Mouse (Mus musculus): ENCODE data around the gene Serpina9. TPM values are rescaled to one million over a fixed set of nuclear protein-coding genes. Genes with fewer than 3 reads are reported as not detected.
"Not testable (repeated sequence)": the region's sequence is repeated elsewhere in the genome, so short reads cannot be mapped to it uniquely, and the experiment has no call there.

The Serpina9 gene
- polyA plus RNA-seq, 1 experiment from 2014 or later: 0.95 TPM

DNA sequence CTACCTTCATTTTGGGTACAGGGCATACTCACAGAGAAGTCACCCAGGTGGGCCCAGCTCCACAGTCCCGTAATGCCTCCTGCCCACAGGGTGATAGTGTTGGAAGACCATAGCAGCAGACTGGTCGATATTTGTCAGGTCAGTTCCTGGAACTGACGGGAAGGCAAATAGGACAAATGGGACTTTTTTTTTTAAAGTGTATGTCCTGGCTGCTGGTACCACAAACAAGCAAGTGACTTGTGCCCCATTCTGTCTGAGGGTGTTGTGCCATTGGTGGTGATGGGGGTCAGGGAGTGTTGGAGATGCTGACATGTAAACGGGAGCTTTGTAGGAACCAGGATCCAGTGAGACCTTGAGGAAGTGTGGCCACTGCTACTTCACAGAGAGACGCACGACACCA, 23.7 kb downstream of the Serpina9 start, which contains the start of gene Serpina11:
TSS of gene Serpina11 (minus strand) at position 101 of the 400 bp plus-strand sequence.
- DNase-seq (ENCODE audit: low spot score): no peak

DNA sequence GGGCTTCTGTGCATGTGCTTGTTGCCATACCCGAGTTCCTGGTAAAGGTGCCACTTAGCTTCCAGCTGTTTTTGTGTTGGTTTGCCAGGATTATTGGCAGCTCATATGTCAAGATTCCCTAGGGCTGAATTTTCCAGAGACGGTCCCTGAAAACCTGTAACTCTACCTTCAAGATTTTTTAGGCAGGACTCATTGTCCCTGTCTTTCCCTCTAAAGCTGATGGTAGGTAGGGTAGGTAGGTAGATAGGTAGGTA, 24.1 kb downstream of the Serpina9 start:
- DNase-seq (ENCODE audit: low spot score): no peak

DNA sequence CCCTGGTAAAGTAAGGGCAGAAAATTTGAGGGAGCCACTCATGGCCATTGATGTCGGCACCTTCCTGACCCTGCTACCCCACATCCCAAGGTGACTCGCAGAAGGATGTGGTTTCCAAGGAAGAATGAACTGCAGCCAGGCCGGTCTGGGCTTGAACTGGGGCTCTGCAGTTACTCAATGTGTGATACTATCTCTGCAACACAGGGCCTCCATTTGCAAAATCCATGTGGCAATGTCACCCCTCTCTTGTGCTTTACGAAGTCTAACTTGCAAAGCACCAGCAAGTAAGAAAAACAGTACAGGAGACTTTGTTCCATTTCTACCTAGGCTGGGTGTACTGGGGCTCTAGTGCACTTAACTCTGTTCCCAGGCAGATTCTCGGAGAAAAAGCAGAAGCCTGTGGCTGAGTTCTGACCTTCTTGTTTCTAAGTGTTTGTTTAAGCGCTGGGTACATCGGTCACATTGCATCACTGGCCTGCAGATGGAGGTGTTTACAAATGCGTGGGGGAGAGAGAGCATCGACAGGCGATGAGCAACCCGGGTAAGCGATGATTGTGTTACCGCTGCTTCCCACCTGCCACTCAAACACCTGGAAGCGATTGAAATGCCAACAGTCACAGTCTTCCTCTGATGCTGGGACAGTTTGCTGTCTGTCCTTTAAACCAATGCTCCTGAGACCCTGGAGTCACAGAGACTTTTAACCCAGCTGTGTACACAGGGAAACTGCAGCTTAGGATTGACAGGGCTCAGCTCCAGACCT, 24.6 kb downstream of the Serpina9 start:
- DNase-seq (ENCODE audit: low spot score): no peak

DNA sequence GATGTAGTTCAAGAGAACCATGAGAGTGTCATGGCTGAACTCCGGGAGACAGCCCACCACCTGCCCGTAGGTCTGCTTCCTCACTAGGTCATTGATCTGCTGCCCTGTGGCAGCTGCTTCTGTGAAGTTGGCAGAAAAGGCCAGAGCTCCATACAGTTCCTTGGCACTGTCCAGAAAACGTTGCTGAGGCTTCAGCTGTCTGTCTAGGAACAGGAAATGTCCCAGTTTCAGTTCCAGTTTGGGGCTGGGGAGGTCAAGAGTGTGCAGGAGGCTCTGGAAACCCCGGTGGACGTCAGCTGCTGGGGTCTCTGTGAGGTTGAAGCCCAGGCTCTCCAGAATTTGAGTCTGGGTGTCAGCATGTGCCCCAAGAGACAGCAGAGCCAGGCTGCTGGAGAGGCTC, 27.7 kb downstream of the Serpina9 start:
- DNase-seq (ENCODE audit: low spot score): no peak

GRCm38 (mm10) chr12:103984935-103985334, 28.6 kb downstream of the Serpina9 start:
- no peak for DNase-seq (ENCODE audit: low spot score)

DNA sequence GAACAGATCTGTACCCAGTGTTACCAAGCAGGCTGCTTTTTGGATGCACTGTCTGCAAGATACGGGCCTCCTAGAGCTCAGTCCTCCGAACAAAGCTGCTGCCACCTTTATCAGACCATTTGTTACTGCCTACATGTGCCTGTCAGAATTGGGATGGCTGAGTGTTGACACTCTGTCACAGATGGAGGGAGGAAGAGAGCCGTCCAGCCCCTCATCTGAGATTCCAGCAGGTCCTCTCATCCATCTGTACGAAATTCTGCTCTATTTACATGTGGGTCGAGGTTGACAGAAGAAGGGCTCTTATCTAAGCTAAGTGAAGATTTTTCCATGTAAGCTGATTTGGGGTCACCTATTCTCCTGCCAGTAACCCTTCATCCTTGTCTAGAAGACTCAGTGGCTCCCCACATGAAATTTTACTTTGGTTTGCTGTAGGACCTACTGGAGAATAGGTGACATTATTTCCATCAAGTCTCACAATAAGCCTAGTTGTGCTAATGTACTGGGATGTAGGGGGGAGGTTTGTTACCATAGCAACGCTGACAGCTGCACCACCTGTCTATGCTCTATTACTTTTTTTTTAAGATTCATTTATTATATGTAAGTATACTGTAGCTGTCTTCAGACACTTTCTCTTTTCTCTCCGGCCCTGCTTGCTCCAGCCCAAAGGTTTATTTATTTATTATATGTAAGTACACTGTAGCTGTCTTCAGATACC, 31.8 kb downstream of the Serpina9 start:
- no peak for DNase-seq (ENCODE audit: low spot score)

GRCm38 (mm10) chr12:103978294-103978693, 35.3 kb downstream of the Serpina9 start:
- no peak for DNase-seq (ENCODE audit: low spot score)

GRCm38 (mm10) chr12:103977846-103978245, 35.7 kb downstream of the Serpina9 start:
- no peak for DNase-seq (ENCODE audit: low spot score)

DNA sequence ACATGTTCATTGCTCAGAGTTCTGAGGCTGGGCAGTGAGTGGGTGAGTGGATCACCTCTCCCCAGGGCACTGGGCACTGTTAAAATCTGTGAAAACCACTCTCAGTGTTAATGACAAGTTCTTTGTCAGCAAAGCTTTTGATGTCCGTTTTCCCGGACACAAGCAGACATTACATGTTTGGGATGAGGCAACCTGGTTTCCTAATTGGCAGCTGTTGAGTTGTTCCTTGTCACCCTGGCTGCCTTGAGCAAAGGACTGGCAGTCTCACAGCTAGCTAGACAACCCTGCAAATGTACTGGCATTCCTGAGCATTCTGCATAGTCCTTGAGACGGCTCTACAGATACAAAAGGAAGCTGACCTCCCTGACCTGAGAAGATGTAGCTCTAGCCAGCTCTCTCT, 36.5 kb downstream of the Serpina9 start:
- no peak for DNase-seq (ENCODE audit: low spot score)

- no peak for DNase-seq (ENCODE audit: low spot score)
Measured at GRCm38 (mm10) chr12:103971080-103971479, 42.5 kb downstream of the Serpina9 start.

DNA sequence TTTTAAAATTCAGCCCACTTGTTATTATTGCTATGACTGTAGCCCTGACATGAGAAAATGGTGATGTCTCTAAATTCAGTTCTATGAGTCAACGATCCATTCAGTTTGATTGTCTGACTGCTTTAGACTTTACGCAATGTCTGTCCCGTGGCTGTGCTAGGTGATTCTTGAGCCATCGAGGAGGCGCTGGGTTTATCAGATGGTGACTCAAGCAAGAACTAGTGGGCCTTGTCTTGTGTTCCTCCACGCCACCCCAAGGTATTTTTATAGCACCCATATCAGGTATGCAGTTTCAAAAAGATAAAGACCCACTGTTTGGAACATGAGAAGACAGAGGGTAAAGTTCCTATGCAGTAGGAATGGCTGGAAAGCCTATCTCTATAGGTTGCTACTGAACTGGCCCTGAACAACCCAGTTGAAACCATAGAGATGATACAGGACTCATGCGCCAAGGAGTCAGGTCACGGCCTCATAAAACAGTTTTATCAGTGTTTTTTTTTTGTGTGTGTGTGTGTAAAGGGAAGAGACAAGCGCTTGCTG, 43.9 kb downstream of the Serpina9 start:
- DNase-seq (ENCODE audit: low spot score): no peak

GRCm38 (mm10) chr12:103966761-103967160, 46.8 kb downstream of the Serpina9 start:
- DNase-seq (ENCODE audit: low spot score): no peak

DNA sequence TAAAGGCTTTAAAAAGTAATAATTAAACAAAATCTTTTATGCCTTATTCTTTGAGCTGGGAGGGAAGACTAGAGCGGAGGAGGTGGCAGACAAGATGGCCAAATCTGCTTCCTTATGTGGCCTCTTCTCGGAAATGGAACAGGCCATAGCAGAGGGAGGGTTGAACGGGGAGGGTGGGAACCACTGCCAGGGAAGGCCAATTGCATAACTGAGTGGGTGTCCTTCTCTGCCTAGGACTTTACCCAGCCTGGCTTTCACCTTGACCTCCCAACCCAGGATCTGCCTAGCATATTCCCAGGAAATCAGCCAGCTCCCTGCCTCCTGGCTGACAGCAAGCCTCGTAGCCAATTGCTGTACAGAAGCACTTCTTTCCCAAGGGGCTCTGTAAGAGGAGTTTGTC, 50.3 kb downstream of the Serpina9 start:
- no peak for DNase-seq (ENCODE audit: low spot score)

GRCm38 (mm10) chr12:103962860-103963259, 50.7 kb downstream of the Serpina9 start:
- DNase-seq (ENCODE audit: low spot score): no peak

GRCm38 (mm10) chr12:103962337-103962736, 51.2 kb downstream of the Serpina9 start:
- no peak for DNase-seq (ENCODE audit: low spot score)

GRCm38 (mm10) chr12:103961716-103962115, 51.8 kb downstream of the Serpina9 start:
- DNase-seq (ENCODE audit: low spot score): no peak

DNA sequence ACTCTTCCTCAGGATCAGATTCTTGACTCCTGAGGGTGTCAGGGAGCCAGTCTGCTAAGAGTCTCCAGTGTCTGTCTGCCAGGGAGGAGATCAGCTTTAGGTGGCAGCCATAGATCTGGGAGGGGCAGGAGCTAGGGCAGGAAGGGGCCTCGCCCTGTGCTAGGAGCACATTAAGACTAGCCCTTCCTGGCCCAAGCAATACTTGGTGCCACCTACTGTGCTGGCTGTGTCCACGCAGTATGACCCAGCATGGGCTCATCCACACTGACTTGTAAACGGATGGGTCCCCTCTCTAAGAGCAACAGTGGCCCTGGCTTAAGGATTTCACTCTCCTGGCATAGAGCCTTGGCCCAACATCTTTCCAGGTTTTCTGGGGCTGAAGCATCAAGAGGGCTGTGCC, 54.8 kb downstream of the Serpina9 start, which contains the start of gene Serpina1e:
TSS of gene Serpina1e (minus strand) at position 178 of the 400 bp plus-strand sequence.
- DNase-seq (ENCODE audit: low spot score): no peak

GRCm38 (mm10) chr12:103956555-103956954, 57.0 kb downstream of the Serpina9 start:
- not testable (repeated sequence) for DNase-seq (ENCODE audit: low spot score)

DNA sequence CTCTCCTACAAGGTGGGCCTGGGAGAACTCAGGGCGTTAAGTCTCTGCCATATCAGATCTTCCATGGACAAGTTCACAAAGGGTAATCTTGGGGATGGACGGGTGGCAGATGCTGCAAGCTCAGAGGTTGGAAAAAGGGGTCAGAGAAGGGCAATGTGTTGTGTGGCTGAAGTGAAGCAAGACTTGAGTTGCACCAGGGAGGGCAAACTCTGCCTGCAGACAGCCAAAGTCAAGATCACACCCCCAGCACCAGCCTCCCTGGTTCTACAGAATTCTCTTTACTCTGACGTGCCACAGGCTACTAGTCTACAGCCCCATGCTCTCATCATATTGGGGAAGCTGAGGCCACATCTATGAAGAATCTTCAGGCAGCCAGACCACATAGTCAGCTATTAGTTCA, 60.6 kb downstream of the Serpina9 start:
- DNase-seq (ENCODE audit: low spot score): not testable (repeated sequence)

DNA sequence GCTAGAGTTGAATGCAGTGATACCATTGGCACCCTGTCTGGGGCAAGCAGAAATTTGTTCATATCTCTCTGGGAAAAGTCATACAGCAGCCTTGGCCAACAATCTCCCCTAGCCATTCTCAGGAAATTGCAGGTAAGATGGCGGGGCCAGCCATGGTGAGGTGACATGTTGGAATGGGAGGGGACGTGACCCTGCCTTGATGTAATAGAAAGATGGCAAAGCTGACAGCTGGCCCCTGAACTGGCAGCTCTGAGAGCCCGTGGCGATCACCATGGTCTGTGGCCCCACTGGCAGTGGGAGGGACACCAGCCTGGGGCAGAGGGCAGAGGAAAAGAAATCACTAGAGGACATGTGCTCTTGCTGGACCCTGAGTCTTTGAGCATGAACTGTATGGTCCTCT, 67.3 kb downstream of the Serpina9 start:
- DNase-seq (ENCODE audit: low spot score): no peak
